ENCODE assay signal across 8 mouse cellular contexts in genomic region chr2:30470143-30470946, GRCm38 (mm10). TPM values are rescaled to one million over a fixed set of nuclear protein-coding genes. Genes with fewer than 3 reads are reported as not detected.
DNase-seq lines count a peak whose midpoint lies in the region; TF ChIP-seq lines count a peak whose summit lies in the region.

No protein-coding gene starts in this region.

- H3K4me2 ChIP-seq in myocyte (ENCODE audit: low read depth): peak overlapping the region; percentile 98

- H3K4me1 ChIP-seq in embryonic facial prominence, embryonic 10.5 days: peaks cover 70% of the 10 kb centered on the region
- H3K4me1 ChIP-seq in heart, adult 2 months (ENCODE audit: control insufficient read depth, insufficient read depth, low read length): peaks cover 2% of the 10 kb centered on the region
- peaks cover 35% of the 10 kb centered on the region for H3K4me1 ChIP-seq in testis, adult 2 months (ENCODE audit: control insufficient read depth, insufficient read depth, low read length)

- peak overlapping the region; percentile 75 for H3K9ac ChIP-seq in heart, adult 2 months (ENCODE audit: low read depth, low read length)

- peak; percentile 62 for TF ChIP-seq POLR2A in heart, adult 2 months (IDR thresholded peaks at IDR 0.05; ENCODE audit: insufficient read depth, low read depth, low read length)
- TF ChIP-seq POLR2A in myocyte (IDR thresholded peaks at IDR 0.05; ENCODE audit: insufficient read length, low read depth): peak; percentile 24
- no peak for TF ChIP-seq POLR2A in testis, adult 2 months (IDR thresholded peaks at IDR 0.05; ENCODE audit: control insufficient read depth, low read depth, low read length)

- H3K36me3 ChIP-seq in embryonic facial prominence, embryonic 10.5 days (replicated peaks): no peaks in the 10 kb centered on the region
- H3K36me3 ChIP-seq in heart, adult 2 months (ENCODE audit: control insufficient read depth, insufficient read depth, low read length): no peaks in the 10 kb centered on the region
- H3K36me3 ChIP-seq in myocyte (ENCODE audit: control insufficient read depth, insufficient read depth): no peaks in the 10 kb centered on the region
- H3K36me3 ChIP-seq in testis, adult 2 months (ENCODE audit: control insufficient read depth, insufficient read depth, low read length): no peaks in the 10 kb centered on the region

- intact Hi-C loops in heart, adult 2 months (cut with DNase I): loop anchor here (1.0 kb wide), 2 partner anchors 29 to 187 kb away; no protein-coding TSS in a partner anchor

- peak overlapping the region; percentile 24 for H3ac ChIP-seq in myocyte (ENCODE audit: control insufficient read depth, insufficient read length)

- H3K9me3 ChIP-seq in embryonic facial prominence, embryonic 10.5 days: no peaks in the 10 kb centered on the region

- TF ChIP-seq CTCF in heart, adult 2 months (IDR thresholded peaks at IDR 0.05): peak; percentile 51
- no peak for TF ChIP-seq CTCF in testis, adult 2 months (IDR thresholded peaks at IDR 0.05; ENCODE audit: control insufficient read depth, insufficient read depth, insufficient replicate concordance, low read depth, low read length)

- WGBS in embryonic facial prominence, embryonic 10.5 days: under 1% methylated on average over 46 of the region's 46 CpGs
- WGBS in heart, adult 2 months: under 1% methylated on average over 46 of the region's 46 CpGs

- TF ChIP-seq EP300 in heart, adult 2 months (IDR thresholded peaks at IDR 0.05; ENCODE audit: insufficient read depth, low read depth, low read length): no peak

- DNase-seq in 3T3-L1 (ENCODE audit: low read depth, low spot score) (peak; percentile 97), adipocyte (ENCODE audit: low spot score) (peak; percentile 69), liver (peak; percentile 51)
- DNase-seq in embryonic facial prominence, embryonic 10.5 days (ENCODE audit: low spot score): peak; percentile 89
- DNase-seq in heart, adult 2 months: peak; percentile 86 to 87
- DNase-seq in kidney, adult 11 months: peak; percentile 68

- H3K4me3 ChIP-seq in embryonic facial prominence, embryonic 10.5 days: peak overlapping the region; percentile 95
- peak overlapping the region; percentile 77 for H3K4me3 ChIP-seq in heart, adult 2 months
- peak overlapping the region; percentile 68 for H3K4me3 ChIP-seq in myocyte
- peak overlapping the region; percentile 64 for H3K4me3 ChIP-seq in testis, adult 2 months (ENCODE audit: control insufficient read depth, low read depth, low read length)

- peak overlapping the region; percentile 99 for H3K27ac ChIP-seq in embryonic facial prominence, embryonic 10.5 days (replicated peaks)
- peak overlapping the region; percentile 98 for H3K27ac ChIP-seq in heart, adult 2 months
- H3K27ac ChIP-seq in testis, adult 2 months (ENCODE audit: control insufficient read depth, insufficient read depth, low read depth, low read length): peak overlapping the region; percentile 37

- H3K79me2 ChIP-seq in heart, adult 2 months (replicated peaks; ENCODE audit: control insufficient read depth, insufficient read depth, low read length): no peaks in the 10 kb centered on the region
- no peaks in the 10 kb centered on the region for H3K79me2 ChIP-seq in myocyte (ENCODE audit: control insufficient read depth, insufficient read depth)

- peaks cover 24% of the 10 kb centered on the region for H3K27me3 ChIP-seq in embryonic facial prominence, embryonic 10.5 days (replicated peaks; ENCODE audit: low read depth, poor library complexity, severe bottlenecking)
- no peaks in the 10 kb centered on the region for H3K27me3 ChIP-seq in heart, adult 2 months (ENCODE audit: control insufficient read depth, insufficient read depth, low read length)
- no peaks in the 10 kb centered on the region for H3K27me3 ChIP-seq in myocyte (ENCODE audit: control insufficient read depth, insufficient read depth, insufficient read length)
- no peaks in the 10 kb centered on the region for H3K27me3 ChIP-seq in testis, adult 2 months (ENCODE audit: control insufficient read depth, insufficient read depth, low read length)

TF ChIP-seq in myocyte, 11 proteins besides CTCF, POLR2A, EP300 and RAD21:
- no peak for TF ChIP-seq MYOD1 (IDR thresholded peaks at IDR 0.05; ENCODE audit: control insufficient read depth in 1 of 3, insufficient read length in 2 of 3, low read depth in 2 of 3)
- TF ChIP-seq USF1 (IDR thresholded peaks at IDR 0.05; ENCODE audit: low read depth): no peak
- TF ChIP-seq POLR2AphosphoS2 (IDR thresholded peaks at IDR 0.05; ENCODE audit: insufficient read length, low read depth): peak; percentile 25
- TF ChIP-seq MYOG (IDR thresholded peaks at IDR 0.05; ENCODE audit: control insufficient read depth in 1 of 3, insufficient read depth in 1 of 3, insufficient read length in 2 of 3, low read depth in 2 of 3): no peak

RNA-seq across cellular contexts. Expression of gene Ier5l, which starts 3.7 kb away (rescaled TPM):
- polyA plus RNA-seq in embryonic facial prominence, embryonic 10.5 days (2016; fragmentation: Nextera tagmentation; extraction: Ambion mirVana): 2.8 and 3.4 TPM in 2 replicates
- 1 to 10 TPM; 2.8 to 3.0 TPM for total RNA-seq in heart, adult 2 months (2021)
- 3.4 and 5.6 TPM in 2 replicates for polyA plus RNA-seq in heart, adult 2 months (2012; rRNA removed)
- 20.5 TPM for polyA plus RNA-seq in myocyte (2012; fragmentation: generic; extraction: Trizol)
- 2.2 and 2.8 TPM in 2 replicates for polyA plus RNA-seq in testis, adult 2 months (2012; rRNA removed)

RNA-seq across cellular contexts. Expression of gene Ptpa, which starts 54.5 kb away (rescaled TPM):
- 161 and 162 TPM in 2 replicates for polyA plus RNA-seq in embryonic facial prominence, embryonic 10.5 days (2016; fragmentation: Nextera tagmentation; extraction: Ambion mirVana)
- 10 to 100 TPM; 82.7 to 91.2 TPM for total RNA-seq in heart, adult 2 months (2021)
- polyA plus RNA-seq in heart, adult 2 months (2012; rRNA removed): 88.7 and 107 TPM in 2 replicates
- 151 TPM for polyA plus RNA-seq in myocyte (2012; fragmentation: generic; extraction: Trizol)
- polyA plus RNA-seq in testis, adult 2 months (2012; rRNA removed): 87.3 and 106 TPM in 2 replicates

RNA-seq across cellular contexts. Expression of gene Crat, which starts 54.7 kb away (rescaled TPM):
- polyA plus RNA-seq in embryonic facial prominence, embryonic 10.5 days (2016; fragmentation: Nextera tagmentation; extraction: Ambion mirVana): 19.9 and 20.3 TPM in 2 replicates
- 100 to 1,000 TPM; 452 to 542 TPM for total RNA-seq in heart, adult 2 months (2021)
- polyA plus RNA-seq in heart, adult 2 months (2012; rRNA removed): 695 and 713 TPM in 2 replicates
- polyA plus RNA-seq in myocyte (2012; fragmentation: generic; extraction: Trizol): 42.2 TPM
- polyA plus RNA-seq in testis, adult 2 months (2012; rRNA removed): 591 and 623 TPM in 2 replicates

Comparison
In these comparisons a context has a peak if more than half of its experiments do, and no peak if none do; other contexts are left out.
1. Peak in every context shown above with its lines: DNase-seq, H3K4me3 ChIP-seq and H3K27ac ChIP-seq.
2. H3K27ac ChIP-seq: peak in every context shown above with its lines; median percentile 99 in embryonic facial prominence, embryonic 10.5 days; 98 in heart, adult 2 months; 37 in testis, adult 2 months.
3. RNA of gene Crat, which starts 54.7 kb away (polyA plus RNA-seq): 695 to 713 TPM in heart, adult 2 months and 591 to 623 TPM in testis, adult 2 months; 42.2 TPM in myocyte (single experiment) and 19.9 to 20.3 TPM in embryonic facial prominence, embryonic 10.5 days; every median in the first group is over 10 times any median in the second.